Mouse (Mus musculus) regulatory T cell (primary cell): ENCODE data around the gene Hoxc10.

ENCODE experiments used
- in situ Hi-C: fragments of 300-600 bp; cut with MboI, MseI; formaldehyde crosslinking; loops from one replicate; pipeline ENCODE4 v1.15.1; 2025; ENCODE audit warnings: high pct_unique_total_duplicates

The Hoxc10 gene

GRCm38 (mm10) chr15:103010112-103010846, 43.7 kb downstream of the Hoxc10 start:
- in situ Hi-C loops: no loop called here

GRCm38 (mm10) chr15:103010847-103011555, 44.4 kb downstream of the Hoxc10 start:
- in situ Hi-C loops: no loop called here

GRCm38 (mm10) chr15:103011928-103012486, 45.4 kb downstream of the Hoxc10 start:
- in situ Hi-C loops: no loop called here

GRCm38 (mm10) chr15:103013238-103013984, 46.8 kb downstream of the Hoxc10 start:
- in situ Hi-C loops: no loop called here

GRCm38 (mm10) chr15:103014166-103015008, 47.8 kb downstream of the Hoxc10 start:
- in situ Hi-C loops: no loop called here

GRCm38 (mm10) chr15:103015009-103015399, 48.4 kb downstream of the Hoxc10 start:
- in situ Hi-C loops: no loop called here

DNA sequence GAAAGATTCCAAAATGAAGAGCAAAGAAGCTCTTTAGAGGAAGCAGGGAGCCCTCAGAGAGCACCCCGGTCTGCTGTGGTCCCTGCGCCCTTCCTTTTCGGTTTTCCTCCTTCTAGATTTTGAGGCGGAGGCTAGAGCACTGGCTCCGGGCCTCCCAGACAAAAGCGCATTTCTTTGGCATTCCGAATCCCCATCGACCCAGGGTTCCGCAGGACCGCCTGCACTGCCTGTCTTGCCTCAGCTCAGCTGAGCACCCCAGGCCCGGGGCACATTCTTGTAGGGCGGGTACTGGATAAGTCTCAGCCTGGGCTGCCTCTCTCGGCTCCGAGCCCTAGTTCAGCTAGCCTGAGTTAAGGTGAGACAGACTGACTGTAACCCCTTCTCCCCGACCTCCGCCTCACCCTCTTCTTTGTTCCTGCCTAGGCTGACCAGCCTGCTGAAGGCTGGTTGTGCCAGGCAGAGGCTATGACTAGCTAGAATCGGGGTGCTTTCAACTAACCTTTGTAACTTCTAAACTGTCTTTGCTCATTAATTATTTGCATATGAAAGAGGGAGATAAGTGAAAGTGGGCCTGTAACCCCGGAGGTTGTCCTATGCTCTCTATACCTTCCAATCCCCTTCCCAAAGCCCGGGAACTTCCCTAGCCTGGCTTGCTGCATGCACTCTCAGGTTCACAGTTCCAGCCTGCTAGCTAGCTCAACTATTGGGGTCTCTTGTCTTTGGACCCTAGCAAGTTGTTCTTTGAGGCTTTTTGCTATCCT, 49.0 kb downstream of the Hoxc10 start:
- in situ Hi-C loops: no loop called here

- in situ Hi-C loops: no loop called here
These were observed 52.0 kb downstream of the Hoxc10 start, which contains the start of gene Hoxc4 for GRCm38 (mm10) chr15:103018636-103019035. Gene Hoxc4 (plus strand): TSS chr15:103018934.

DNA sequence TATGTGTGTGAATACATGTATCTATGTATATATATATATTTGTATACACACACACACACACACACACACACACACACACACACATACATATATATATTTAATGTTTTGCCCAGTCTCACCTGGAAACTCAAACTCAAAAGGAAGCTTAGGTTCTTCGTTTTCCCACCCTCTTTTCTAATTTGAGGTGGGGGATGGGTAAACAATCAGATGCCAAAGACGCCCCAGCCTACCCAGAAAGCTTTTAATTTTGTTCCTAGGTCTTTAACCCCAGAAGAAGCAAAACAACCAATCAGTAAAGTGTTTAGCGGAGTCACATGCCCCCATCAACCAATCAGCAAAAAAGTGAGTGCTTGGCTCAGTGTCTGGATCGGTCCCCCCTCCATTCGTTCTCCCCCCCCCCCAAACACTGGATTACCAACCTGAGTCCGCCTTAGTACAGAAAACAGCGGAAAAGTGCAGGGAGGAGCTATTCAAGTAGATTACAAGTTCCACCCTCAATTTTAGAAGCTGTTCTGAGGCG, 54.4 kb downstream of the Hoxc10 start:
- in situ Hi-C loops: no loop called here
